Mouse (Mus musculus) granulocyte monocyte progenitor cell, adult 5-6 weeks (primary cell): ENCODE results near the gene Psme1. TPM values are rescaled to one million over a fixed set of nuclear protein-coding genes. Genes with fewer than 3 reads are reported as not detected.
A peak's percentile ranks its signal among the peaks of the same experiment; 100 is the strongest.

Source experiments
- ATAC-seq: replicated peaks from 2 replicates; pipeline ENCODE4 v1.8.0; 2016; ENCODE audit warnings: mild to moderate bottlenecking, moderate TSS enrichment, inconsistent platforms; ENCODE audit not compliant: poor library complexity, severe bottlenecking
- total RNA-seq, 2 experiments: library from RNA; stranded (forward) in 1 of 2; stranded (reverse) in 1 of 2; fragments of 200-712, 200-1000 nt in 1 of 2; fragments of >200 nt in 1 of 2; fragmentation: Nextera tagmentation in 1 of 2; gene quantifications; 2 replicates each; pipeline ENCODE4 v1.2.3; 2014 to 2017

Gene Psme1
- total RNA-seq (2014; fragmentation: Nextera tagmentation) (534 and 592 TPM in 2 replicates), total RNA-seq (2017) (280 and 325 TPM in 2 replicates)

- ATAC-seq: peak; percentile 85
Measured at GRCm38 (mm10) chr14:55577871-55578667, at the start of gene Psme1. Psme1 (plus strand) TSS chr14:55578123.

GRCm38 (mm10) chr14:55536116-55536745 is 41.7 kb upstream of the Psme1 start:
- no peak for ATAC-seq

GRCm38 (mm10) chr14:55540067-55540786 is 37.7 kb upstream of the Psme1 start, which contains the start of gene Pck2:
Pck2 (plus strand) TSS chr14:55540266.
- ATAC-seq: peak; percentile 98

DNA sequence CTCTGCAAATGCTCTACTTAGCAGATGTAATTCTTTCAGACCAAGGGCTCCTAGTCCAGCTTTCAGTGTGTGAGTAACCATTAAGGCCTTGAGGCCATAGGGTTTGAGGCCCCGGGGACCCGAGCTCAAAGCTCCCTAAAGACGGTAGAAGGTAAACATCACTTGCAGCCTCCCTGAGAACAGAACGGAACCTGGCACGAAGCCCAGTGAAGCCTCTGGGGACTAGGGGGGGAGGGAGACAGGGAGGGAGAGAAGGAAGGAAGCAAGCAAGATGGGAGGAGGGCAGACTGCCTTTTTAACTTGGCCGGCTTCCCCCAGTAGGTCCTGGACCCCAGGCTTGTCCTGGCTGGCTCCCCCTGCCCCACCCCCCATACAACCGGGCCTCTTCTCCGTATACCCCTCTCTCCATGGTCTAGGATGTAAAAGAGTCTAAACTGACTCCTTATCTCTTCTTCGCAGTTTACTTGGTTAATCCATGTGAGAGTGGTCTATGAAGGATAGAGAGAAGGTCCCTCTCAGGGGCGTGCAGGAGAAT is 37.1 kb upstream of the Psme1 start:
- ATAC-seq: peak; percentile 36

DNA sequence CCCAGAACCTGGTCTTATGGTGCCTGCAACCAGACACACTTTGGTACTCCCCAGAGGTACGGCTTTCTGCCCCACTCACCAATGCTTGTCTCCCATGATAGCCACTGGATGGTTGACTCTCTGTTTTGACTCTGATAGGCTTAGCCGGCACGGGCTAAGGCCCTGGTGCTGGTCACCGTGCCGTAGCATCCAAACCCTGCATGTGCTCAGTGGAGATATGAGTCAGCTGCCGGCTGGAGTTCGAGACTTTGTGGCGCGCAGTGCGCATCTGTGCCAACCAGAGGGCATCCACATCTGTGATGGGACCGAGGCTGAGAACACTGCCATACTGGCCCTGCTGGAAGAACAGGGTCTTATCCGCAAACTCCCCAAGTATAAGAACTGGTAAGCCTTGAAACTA is 35.7 kb upstream of the Psme1 start:
- no peak for ATAC-seq

- ATAC-seq: no peak
Measured at GRCm38 (mm10) chr14:55544334-55544733, 33.6 kb upstream of the Psme1 start.

DNA sequence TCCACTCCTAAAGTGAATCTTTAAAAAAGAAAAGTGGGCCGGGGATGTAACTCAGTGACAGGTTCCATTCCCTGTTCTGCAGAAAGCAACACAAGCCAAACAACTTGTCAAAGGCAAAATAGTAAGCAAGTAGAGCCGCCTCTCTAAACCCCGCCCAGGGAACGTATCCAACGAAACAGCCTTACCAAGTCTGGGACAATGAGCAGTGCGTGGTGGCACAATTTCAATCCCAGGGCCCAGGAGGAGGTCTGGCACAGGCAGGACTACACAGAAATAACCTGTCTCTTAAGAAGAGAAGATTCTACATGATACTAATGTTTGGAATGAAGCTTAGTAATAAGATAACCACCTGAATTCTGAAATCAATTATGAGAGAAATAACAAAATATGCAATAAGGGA is 27.7 kb upstream of the Psme1 start:
- ATAC-seq: no peak

DNA sequence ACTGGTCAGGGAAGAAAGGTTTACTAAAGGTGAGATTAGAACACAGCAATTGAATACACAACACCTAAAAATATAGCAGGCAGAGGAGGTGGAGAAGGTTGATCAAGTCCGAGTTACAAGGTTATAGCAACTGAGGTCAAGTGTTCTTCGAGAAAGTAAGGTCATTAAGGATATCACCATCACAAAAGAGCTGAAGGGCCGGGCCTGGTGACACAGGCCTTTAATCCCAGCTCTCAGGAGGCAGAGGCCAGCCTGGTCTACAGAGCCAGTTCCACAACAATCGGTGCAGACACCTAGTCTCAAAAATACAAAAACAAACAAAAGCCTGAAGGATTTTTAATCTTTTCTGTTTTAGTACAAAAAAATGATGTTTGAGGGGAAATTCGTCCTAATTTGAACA is 26.6 kb upstream of the Psme1 start:
- ATAC-seq: no peak

DNA sequence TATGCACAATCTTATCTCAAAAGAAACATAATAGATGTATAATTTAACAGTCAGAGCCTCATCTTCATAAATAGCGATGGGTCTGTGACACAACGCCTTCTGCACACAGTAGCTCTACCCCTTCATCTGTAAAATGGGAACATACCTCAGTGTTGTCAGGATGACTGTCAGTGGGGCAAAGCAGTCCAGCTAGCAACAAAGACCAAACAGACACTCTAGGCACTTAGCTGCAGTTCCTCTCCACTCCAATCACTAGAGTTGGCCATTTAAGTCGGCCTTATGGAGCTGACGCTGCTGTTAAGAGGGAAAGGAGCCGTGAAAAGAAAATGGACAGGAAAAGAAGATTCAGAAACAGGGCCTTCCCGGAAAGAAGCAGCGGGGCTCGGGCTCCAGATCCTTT is 26.1 kb upstream of the Psme1 start:
- ATAC-seq: no peak

DNA sequence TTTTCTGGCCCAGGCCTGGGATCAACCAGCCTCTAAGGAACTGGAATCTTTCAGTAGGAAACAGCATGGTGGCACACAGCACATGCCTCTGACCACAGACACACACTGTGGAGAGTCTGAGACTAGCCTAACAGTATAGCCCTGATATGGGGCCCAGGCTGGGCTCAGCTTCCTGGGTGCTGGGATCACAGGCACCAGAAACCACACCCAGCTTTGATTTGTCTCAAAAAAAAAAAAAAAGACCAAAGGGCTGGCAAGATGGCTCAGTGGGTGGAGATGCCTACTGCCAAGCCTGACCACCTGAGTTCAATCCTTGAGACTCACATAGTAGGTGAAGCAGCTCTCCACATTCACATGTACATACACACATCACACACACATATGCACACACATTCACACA is 23.3 kb upstream of the Psme1 start:
- no peak for ATAC-seq

- ATAC-seq: no peak
Measured at GRCm38 (mm10) chr14:55555788-55556187, 22.1 kb upstream of the Psme1 start.

DNA sequence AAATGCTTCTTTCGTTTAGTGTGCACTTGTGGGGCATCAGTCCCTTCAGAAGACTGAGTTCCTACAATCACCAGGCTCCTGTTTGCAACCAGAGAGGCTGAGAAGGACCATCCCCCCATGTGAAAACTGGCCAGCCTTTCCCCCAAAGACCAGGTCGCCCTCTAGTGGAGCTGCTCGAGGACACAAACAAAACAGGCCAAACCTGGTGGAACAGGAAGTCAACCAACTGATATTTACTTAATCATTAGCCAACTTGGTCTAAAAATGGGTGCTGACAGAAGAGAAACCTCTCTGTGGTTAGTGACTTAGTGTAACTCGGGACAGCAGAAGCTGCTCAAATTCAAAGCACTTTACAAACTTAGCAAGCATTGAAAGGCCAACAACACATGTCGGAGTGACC is 20.9 kb upstream of the Psme1 start:
- ATAC-seq: peak; percentile 34

DNA sequence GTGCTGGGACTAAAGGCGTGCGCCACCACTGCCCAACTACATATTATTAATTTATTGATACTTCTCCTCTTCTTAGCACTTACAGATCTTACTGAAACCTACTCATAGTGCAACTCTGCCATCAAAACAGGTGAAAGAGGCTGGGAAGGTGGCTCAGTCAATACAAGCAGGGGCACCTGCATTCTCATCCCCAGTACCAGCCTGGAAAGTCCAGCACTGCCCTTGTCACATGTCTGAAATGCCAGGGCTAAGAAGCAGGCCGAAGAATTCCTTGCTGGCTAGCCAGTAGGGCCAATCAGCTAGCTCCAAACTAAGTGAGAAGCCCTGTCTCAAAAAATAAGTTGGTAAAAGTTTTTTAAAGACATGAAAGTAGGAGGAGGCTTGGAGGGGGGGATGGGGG is 20.3 kb upstream of the Psme1 start:
- no peak for ATAC-seq

DNA sequence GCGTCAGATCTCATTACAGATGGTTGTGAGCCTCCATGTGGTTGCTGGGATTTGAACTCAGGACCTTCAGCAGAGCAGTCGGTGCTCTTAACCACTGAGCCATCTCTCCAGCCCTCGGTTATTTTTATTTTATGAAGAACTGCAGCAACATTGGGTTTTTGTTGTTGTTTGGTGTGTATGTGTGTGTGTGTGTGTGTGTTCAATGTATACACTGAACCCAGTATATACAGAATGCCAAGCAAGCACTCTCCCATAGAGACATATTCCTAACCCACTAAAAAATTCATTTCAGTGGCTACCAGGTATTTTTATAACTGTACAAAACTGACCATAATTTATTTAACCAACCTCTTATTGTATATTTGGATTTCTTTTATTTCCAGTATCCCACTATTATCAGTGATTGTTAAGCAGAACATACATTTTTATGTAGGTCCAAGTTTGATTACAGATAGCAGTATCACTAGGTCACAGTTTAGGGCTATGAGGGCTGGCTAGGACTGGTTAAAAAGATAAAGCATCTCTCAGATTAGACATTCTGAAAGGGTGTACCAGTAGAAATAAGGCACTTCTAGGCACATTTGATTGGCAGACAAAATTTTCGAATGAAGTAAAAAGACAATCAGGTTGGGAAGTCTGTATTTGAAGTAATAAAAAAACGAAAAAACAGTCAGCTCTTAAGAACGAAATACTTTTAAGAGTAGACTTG is 19.0 kb upstream of the Psme1 start:
- no peak for ATAC-seq

DNA sequence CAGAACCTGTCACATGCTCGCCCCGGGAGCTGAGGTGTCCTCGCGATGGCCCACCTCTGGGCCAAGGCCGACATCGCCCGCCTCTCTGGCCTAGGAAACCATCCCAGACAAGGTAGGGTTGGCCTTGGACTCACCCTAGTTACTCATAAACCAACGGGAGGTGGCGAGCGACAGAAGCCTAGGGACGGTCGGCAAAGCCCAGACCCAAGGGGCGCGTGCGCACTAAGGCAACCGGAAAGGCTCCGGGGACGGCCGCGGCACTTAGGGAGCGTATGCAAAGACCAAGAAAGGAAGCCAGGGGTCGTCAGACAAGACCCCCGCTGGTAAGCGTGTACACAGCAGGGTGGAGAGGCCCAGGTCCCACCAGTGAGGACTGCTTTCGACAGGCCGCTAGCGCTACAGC is 18.1 kb upstream of the Psme1 start, which contains the start of gene Dcaf11:
Dcaf11 (plus strand) TSS at position 208 of the 403 bp plus-strand sequence.
- ATAC-seq: peak; percentile 46

GRCm38 (mm10) chr14:55560202-55561073 is 17.5 kb upstream of the Psme1 start, which contains the start of gene A730061H03Rik:
A730061H03Rik (minus strand) TSS chr14:55560406.
- peak; percentile 76 for ATAC-seq

DNA sequence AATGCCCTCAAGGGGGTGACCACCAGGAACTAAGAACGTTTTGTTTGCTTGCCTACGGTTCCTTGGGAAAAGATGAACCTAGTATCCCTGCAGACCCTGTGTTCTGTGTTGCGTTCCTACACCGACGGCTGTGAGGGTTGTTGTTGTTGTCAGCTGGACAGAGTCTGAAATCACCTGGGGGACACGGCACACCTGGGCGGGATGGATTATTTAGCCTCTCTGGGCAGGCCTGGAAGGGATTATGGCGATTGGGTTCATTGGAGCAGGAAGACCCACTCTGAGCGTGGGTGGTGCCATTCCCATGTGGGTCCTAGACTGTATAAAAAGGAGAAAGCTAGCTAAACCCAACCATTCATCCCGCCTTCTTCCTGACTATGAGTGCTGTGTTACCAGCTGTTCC is 16.1 kb upstream of the Psme1 start:
- ATAC-seq: no peak

GRCm38 (mm10) chr14:55563249-55563648 is 14.7 kb upstream of the Psme1 start:
- no peak for ATAC-seq

GRCm38 (mm10) chr14:55565748-55566147 is 12.2 kb upstream of the Psme1 start:
- ATAC-seq: no peak
